Mouse (Mus musculus) intestine, embryonic 16.5 days (tissue): ENCODE results near the gene Mrpl28. TPM values are rescaled to one million over a fixed set of nuclear protein-coding genes. Genes with fewer than 3 reads are reported as not detected.
A peak's percentile ranks its signal among the peaks of the same experiment; 100 is the strongest.

ENCODE experiments used
- ATAC-seq: fragments of 200-750 bp; cut with Nextera tagmentation; 2 replicates; pipeline ENCODE4 v1.8.0; 2017; ENCODE audit warnings: moderate TSS enrichment, moderate library complexity
- H3K27ac ChIP-seq: fragments of 300-500 bp; sonication (generic); 2 replicates; pipeline ENCODE4 v1.5.1; 2014; ENCODE audit warnings: mild to moderate bottlenecking, low read length
- H3K27me3 ChIP-seq: fragments of 300-500 bp; sonication (generic); replicated peaks from 2 replicates; pipeline ENCODE4 v1.6.1; 2014; ENCODE audit warnings: low read length, control low read depth, mixed read lengths; ENCODE audit not compliant: control insufficient read depth, insufficient read depth
- H3K36me3 ChIP-seq: fragments of 300-500 bp; sonication (generic); 2 replicates; pipeline ENCODE4 v1.6.1; 2014; ENCODE audit warnings: low read length, control low read depth; ENCODE audit not compliant: control insufficient read depth, insufficient read depth
- H3K4me1 ChIP-seq: fragments of 300-500 bp; sonication (generic); 2 replicates; pipeline ENCODE4 v1.6.1; 2014; ENCODE audit warnings: low read length, control low read depth, mixed read lengths; ENCODE audit not compliant: control insufficient read depth, insufficient read depth
- H3K4me2 ChIP-seq: fragments of 300-500 bp; sonication (generic); 2 replicates; pipeline ENCODE4 v1.6.1; 2014; ENCODE audit warnings: low read depth, low read length, control low read depth
- H3K4me3 ChIP-seq: fragments of 300-500 bp; sonication (generic); 2 replicates; pipeline ENCODE4 v1.5.1; 2014; ENCODE audit warnings: mild to moderate bottlenecking, low read length
- H3K9ac ChIP-seq: fragments of 300-500 bp; sonication (generic); 2 replicates; pipeline ENCODE4 v1.6.1; 2014; ENCODE audit warnings: low read depth, low read length
- H3K9me3 ChIP-seq: fragments of 300-500 bp; sonication (generic); 2 replicates; pipeline ENCODE4 v1.6.1; 2016; ENCODE audit warnings: low read length, control low read depth; ENCODE audit not compliant: control insufficient read depth
- WGBS: fragments of 180-500 bp; shearing (Covaris S2); extraction: QIAGEN DNeasy Blood & Tissue Kit; methylation state at CpG from one replicate; pipeline ENCODE4 v1.1.7; 2014; 5-methylcytosine and 5-hydroxymethylcytosine counted together
- polyA plus RNA-seq: library from polyadenylated mRNA; unstranded; fragments of >200 nt; fragmentation: Nextera tagmentation; extraction: Ambion mirVana; gene quantifications from 2 replicates; pipeline ENCODE4 v1.2.1, GENCODE M21; 2015

Mrpl28 gene
- polyA plus RNA-seq = 242 and 260 TPM in 2 replicates

DNA sequence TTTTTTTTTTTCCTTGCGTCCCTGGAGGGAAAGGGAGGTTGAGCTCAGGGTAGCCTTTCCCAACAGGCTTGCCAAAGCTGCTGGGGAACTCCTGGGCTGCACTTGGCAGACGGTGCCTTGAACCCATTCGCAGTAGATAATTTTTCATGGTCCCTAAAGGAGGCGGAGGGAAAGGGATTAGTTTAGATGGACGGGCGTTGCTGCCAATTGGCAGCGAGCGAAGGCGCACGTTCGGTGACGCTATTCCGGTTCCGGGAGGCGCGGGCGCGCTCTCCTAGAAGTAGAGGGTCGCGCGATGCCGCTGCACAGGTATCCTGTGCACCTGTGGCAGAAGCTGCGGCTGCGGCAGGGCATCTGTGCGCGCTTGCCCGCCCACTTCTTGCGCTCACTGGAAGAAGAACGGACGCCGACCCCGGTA, at the start of gene Mrpl28:
TSS of gene Mrpl28 (plus strand) at position 234 of the 418 bp plus-strand sequence.
- no peaks in the 10 kb centered on the region for H3K27me3 ChIP-seq
- H3K4me2 ChIP-seq = peak within 1 kb of the TSS; percentile 80
- peaks cover 15% of the 10 kb centered on the region for H3K4me1 ChIP-seq
- ATAC-seq = peak; percentile 84
- peak within 1 kb of the TSS; percentile 89 for H3K9ac ChIP-seq
- H3K9me3 ChIP-seq = no peaks in the 10 kb centered on the region
- H3K4me3 ChIP-seq = peak within 1 kb of the TSS; percentile 91
- peaks cover 10% of the 10 kb centered on the region for H3K36me3 ChIP-seq
- WGBS = under 1% methylated on average over 32 of the region's 32 CpGs
- H3K27ac ChIP-seq = peak within 1 kb of the TSS; percentile 61

DNA sequence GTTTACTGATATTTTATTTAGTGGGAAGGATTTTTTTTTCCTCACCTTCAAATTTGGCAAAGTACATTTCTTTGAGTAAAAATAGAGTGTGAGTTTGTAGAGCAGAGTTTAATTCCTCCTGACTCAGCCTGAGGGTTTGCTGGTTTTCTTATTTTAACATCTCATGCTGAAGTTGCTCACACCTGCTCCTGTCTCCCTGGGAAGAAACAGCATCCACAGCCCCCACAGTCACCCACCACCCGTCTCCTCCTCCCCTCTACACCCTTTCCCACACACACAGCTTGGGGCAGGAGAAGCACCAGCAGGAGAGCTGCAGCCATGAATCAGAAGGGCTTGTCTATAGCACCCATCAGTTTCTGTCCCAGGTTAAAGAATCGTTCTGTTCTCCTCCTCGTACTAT, 48.1 kb upstream of the Mrpl28 start:
- H3K9me3 ChIP-seq = no peaks in the 10 kb centered on the region
- no peaks in the 10 kb centered on the region for H3K36me3 ChIP-seq
- H3K27me3 ChIP-seq = no peaks in the 10 kb centered on the region
- no peak overlapping the region for H3K4me3 ChIP-seq
- WGBS = 69% methylated on average over 3 of the region's 3 CpGs
- no peak for ATAC-seq
- no peaks in the 10 kb centered on the region for H3K4me1 ChIP-seq
- no peak overlapping the region for H3K4me2 ChIP-seq
- no peak overlapping the region for H3K27ac ChIP-seq
- no peak overlapping the region for H3K9ac ChIP-seq

DNA sequence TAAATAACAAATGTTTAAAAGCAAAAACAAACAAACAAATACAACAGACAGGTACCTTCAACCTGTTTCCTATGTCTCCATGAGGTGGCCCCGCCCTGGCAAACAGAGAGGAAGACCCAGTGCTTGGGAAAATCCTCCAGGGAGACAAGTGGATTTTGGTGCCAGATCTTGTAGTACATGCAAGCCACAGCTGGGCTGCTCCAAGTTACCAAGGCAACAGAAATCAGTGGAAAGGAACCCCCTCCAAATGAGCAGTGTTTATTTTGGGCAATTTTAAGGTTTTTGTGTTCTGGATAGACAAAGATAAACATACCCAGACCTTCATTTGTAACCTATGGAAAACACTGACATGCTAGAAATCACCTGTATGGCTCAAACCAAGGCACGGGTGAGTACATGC, 44.4 kb upstream of the Mrpl28 start:
- Histone ChIP-seq H3K27me3 (no peaks in the 10 kb centered on the region), H3K36me3 (no peaks in the 10 kb centered on the region), H3K9me3 (no peaks in the 10 kb centered on the region), H3K9ac (no peak overlapping the region), H3K27ac (no peak overlapping the region), H3K4me3 (no peak overlapping the region), H3K4me1 (no peaks in the 10 kb centered on the region), H3K4me2 (no peak overlapping the region)
- 78% methylated on average over 2 of the region's 2 CpGs for WGBS
- no peak for ATAC-seq

DNA sequence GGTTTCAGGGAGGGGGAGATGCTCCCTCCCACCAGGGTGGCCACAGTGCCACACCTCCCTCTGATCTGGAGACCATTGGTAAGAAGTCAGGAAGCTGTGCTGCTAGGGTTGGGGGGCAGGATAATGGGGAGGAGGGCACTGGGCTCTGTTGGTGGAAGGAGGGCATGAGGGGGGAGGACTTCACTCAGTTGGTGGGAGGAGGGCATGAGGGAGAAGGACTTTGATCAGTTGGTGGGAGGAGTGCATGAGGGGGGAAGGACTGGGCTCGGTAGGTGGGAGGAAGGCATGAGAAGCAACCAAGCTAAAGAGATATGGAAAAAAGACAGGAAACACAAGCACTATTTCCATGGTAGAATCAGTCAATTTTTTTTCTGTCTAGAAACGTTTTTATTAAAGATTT, 42.4 kb upstream of the Mrpl28 start:
- WGBS = 39% methylated on average over 2 of the region's 2 CpGs
- no peak overlapping the region for H3K4me2 ChIP-seq

DNA sequence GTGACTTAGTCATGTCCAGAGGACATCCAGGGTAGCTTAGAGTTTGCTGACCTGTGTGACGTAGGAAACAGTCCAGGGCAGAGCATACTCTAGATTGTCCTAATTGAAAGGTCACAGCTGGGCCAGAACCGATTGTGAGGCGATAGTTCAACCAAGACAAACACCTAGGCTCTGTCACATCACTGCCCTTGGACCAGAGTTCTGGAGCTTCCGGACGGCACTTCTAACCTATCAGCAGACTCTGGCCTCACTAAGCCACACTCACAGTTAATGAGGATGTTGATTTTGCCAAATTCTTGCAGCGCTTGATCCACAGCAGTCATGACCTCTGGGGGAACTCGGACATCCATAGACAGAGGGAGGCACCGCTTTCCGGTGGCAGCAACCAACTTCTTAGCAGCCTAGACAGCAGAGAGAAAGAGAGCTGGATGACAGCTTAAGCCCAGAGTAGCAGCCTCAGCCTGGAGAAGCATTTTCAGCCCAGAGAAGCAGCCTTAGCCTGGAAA, 36.2 kb upstream of the Mrpl28 start:
- Histone ChIP-seq H3K4me3 (no peak overlapping the region), H3K9ac (no peak overlapping the region), H3K9me3 (no peaks in the 10 kb centered on the region), H3K36me3 (peaks cover under 1% of the 10 kb centered on the region; the same call in 1 of the 2 replicates), H3K27me3 (no peaks in the 10 kb centered on the region), H3K27ac (no peak overlapping the region), H3K4me1 (no peaks in the 10 kb centered on the region), H3K4me2 (no peak overlapping the region)
- ATAC-seq = no peak
- 93% methylated on average over 9 of the region's 9 CpGs for WGBS

More for the DNA sequence above, 42.4 kb upstream of the Mrpl28 start:
- no peak overlapping the region for H3K4me3 ChIP-seq
- no peak overlapping the region for H3K27ac ChIP-seq
- H3K4me1 ChIP-seq = no peaks in the 10 kb centered on the region
- ATAC-seq = no peak
- no peaks in the 10 kb centered on the region for H3K36me3 ChIP-seq
- no peaks in the 10 kb centered on the region for H3K27me3 ChIP-seq
- H3K9me3 ChIP-seq = no peaks in the 10 kb centered on the region
- no peak overlapping the region for H3K9ac ChIP-seq

DNA sequence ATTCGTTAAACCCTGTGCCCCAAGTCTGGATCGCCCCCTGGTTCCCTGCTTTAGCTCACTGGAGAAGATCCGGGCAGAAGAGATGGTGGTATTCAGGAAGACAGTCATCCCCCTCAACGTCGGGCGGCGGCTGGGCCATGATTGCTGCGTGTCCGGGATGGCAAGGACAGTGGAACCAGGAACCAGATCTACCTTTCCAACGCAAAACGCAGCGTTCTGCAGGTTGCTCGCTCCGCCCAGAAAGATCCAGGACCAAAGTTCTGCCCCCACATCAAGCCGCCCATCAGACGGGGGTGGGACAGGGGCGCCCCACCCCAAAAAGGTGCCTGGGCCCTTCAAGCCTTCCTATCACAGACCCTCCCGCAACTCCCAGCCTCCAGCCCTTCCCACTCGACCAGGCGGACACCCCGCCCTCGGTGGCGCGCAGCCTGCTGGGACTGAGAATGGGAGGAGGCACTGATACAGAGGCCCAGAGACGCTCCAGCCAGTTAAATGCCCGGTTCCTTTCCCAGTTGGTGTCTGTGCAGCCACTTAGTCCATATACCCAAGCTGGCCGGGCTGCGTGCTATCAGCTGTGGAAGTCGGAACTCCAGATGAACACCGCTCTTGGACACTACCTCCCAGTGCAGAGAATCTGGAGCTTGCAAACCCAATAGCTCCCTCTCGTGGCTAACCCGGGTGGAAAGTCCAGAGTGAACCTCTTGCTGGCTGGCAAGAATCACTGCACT, 33.2 kb upstream of the Mrpl28 start, which contains the start of gene Decr2:
TSS of gene Decr2 (minus strand) at position 433 of the 728 bp plus-strand sequence.
- peak within 1 kb of the TSS; percentile 65 for H3K4me3 ChIP-seq
- peak within 1 kb of the TSS; percentile 96 for H3K27ac ChIP-seq
- no peaks in the 10 kb centered on the region for H3K9me3 ChIP-seq
- H3K9ac ChIP-seq = peak within 1 kb of the TSS; percentile 79
- peaks cover 3% of the 10 kb centered on the region; the same call in 1 of the 2 replicates for H3K36me3 ChIP-seq
- WGBS = 2% methylated on average over 32 of the region's 32 CpGs
- peak; percentile 97 for ATAC-seq
- H3K4me2 ChIP-seq = peak within 1 kb of the TSS; percentile 74
- H3K4me1 ChIP-seq = peaks cover 7% of the 10 kb centered on the region
- no peaks in the 10 kb centered on the region for H3K27me3 ChIP-seq

DNA sequence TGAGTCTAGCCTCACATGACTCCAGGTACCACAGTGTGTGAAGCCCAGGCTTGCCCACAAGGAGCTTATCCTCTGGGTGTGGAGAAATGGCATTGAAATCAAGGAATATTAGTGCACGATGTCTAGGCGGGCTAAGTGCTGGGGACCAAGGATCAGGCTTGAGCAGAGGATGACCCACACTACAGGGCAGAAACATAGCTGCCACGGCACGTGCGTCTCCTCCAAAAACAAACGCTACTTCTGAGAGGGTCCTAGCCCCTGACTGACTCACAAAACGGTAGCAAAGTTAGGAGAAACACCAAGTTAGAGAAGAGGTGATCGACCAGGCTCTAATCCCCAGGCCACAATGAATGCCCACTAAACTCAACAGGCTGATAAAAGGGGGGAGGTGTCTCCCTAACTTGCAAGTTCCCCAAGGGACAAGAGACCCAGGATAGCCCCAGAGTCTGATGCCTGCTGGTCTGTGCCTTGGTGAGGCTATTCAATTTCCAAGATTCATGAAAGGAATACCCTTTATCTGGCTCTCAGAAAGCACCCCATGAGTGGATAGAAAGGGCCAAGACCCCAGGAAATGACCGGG, 28.7 kb upstream of the Mrpl28 start:
- Histone ChIP-seq H3K27me3 (no peaks in the 10 kb centered on the region), H3K4me3 (peak overlapping the region; percentile 75), H3K9ac (peak overlapping the region; percentile 95), H3K4me1 (peaks cover 7% of the 10 kb centered on the region), H3K27ac (peak overlapping the region; percentile 78; the same call in 1 of the 2 replicates), H3K36me3 (peaks cover 3% of the 10 kb centered on the region; the same call in 1 of the 2 replicates), H3K9me3 (no peaks in the 10 kb centered on the region), H3K4me2 (peak overlapping the region; percentile 81)
- ATAC-seq = no peak
- WGBS = 29% methylated on average over 9 of the region's 9 CpGs

DNA sequence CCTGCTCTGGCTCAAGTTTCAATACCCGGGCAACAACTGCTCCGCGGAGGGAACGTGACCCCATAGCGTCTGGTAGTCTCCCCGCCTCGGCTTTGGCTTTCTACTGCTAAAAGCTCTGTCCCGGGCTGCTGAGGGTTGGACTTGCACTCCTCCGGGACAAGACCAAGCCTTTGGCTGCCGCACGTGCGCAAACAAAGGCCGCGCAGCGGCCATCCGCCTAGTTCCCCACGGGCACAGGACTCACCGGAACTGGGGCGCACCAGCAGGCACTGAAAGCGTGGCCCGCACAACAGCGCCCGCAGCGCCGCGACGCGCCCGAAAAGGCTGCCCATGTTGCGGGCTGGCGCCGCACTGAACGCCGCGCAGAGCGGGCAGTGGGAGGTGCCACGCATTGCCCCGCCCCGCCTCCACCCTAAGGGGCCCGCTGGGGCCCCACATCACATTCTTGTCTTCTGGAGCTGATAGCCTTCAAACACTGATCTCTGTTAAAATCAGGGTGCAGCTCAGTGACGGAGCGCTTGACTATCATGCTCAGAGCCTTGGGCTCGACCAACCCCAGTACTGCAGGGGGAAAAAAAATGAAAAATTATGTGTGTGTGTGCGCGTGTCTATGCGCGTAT, 28.1 kb upstream of the Mrpl28 start, which contains the start of gene Nme4:
TSS of gene Nme4 (minus strand) at position 482 of the 620 bp plus-strand sequence.
- H3K4me2 ChIP-seq = peak within 1 kb of the TSS; percentile 81
- H3K9ac ChIP-seq = peak within 1 kb of the TSS; percentile 95
- H3K4me3 ChIP-seq = peak within 1 kb of the TSS; percentile 75
- peaks cover 3% of the 10 kb centered on the region; the same call in 1 of the 2 replicates for H3K36me3 ChIP-seq
- H3K4me1 ChIP-seq = peaks cover 7% of the 10 kb centered on the region
- 1% methylated on average over 47 of the region's 47 CpGs for WGBS
- H3K27ac ChIP-seq = peak within 1 kb of the TSS; percentile 78
- ATAC-seq = peak; percentile 87
- no peaks in the 10 kb centered on the region for H3K27me3 ChIP-seq
- no peaks in the 10 kb centered on the region for H3K9me3 ChIP-seq

DNA sequence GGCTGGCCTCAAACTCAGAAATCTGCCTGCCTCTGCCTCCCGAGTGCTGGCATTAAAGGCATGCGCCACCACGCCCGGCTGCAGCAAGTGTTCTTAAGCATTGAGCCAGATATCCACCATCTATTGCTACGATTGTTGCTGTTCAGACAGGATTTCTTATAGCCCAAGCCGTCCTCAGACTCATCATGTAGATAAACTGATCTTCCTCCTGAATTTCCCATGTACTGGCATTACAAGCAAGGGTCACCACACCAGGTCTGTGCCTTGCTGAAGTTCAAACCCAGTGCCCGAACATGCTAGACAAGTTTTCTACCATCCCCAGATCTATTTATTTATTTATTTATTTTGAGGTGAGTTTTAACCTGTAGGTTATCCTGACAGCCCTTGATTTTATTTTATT, 24.8 kb upstream of the Mrpl28 start:
- Histone ChIP-seq H3K4me2 (no peak overlapping the region), H3K4me3 (no peak overlapping the region), H3K9ac (no peak overlapping the region), H3K27me3 (no peaks in the 10 kb centered on the region), H3K4me1 (peaks cover 7% of the 10 kb centered on the region), H3K27ac (no peak overlapping the region), H3K9me3 (no peaks in the 10 kb centered on the region), H3K36me3 (no peaks in the 10 kb centered on the region)
- WGBS = 86% methylated on average over 7 of the region's 7 CpGs
- no peak for ATAC-seq
